Mouse (Mus musculus) kidney, embryonic 15.5 days (tissue): ENCODE measurements around the gene Six2. TPM values are rescaled to one million over a fixed set of nuclear protein-coding genes. Genes with fewer than 3 reads are reported as not detected.

ENCODE experiments used
- ATAC-seq: fragments of 200-750 bp; cut with Nextera tagmentation; replicated peaks from 2 replicates; pipeline ENCODE4 v1.8.0; 2017; ENCODE audit warnings: moderate TSS enrichment; ENCODE audit not compliant: low FRiP score
- H3K27ac ChIP-seq: fragments of 300-500 bp; sonication (generic); 2 replicates; pipeline ENCODE4 v1.5.1; 2015; ENCODE audit warnings: mild to moderate bottlenecking, inconsistent platforms
- H3K27me3 ChIP-seq: fragments of 300-500 bp; sonication (generic); 2 replicates; pipeline ENCODE4 v1.6.1; 2015; ENCODE audit warnings: inconsistent platforms
- H3K36me3 ChIP-seq: fragments of 300-500 bp; sonication (generic); 2 replicates; pipeline ENCODE4 v1.6.1; 2015; ENCODE audit warnings: inconsistent platforms
- H3K4me1 ChIP-seq: fragments of 300-500 bp; sonication (generic); 2 replicates; pipeline ENCODE4 v1.6.1; 2015; ENCODE audit warnings: inconsistent platforms
- H3K4me2 ChIP-seq: fragments of 300-500 bp; sonication (generic); 2 replicates; pipeline ENCODE4 v1.6.1; 2015; ENCODE audit warnings: moderate library complexity, mild to moderate bottlenecking, inconsistent platforms
- H3K4me3 ChIP-seq: fragments of 300-500 bp; sonication (generic); replicated peaks from 2 replicates; pipeline ENCODE4 v1.5.1; 2015; ENCODE audit warnings: mild to moderate bottlenecking, inconsistent platforms
- H3K9ac ChIP-seq: fragments of 300-500 bp; sonication (generic); 2 replicates; pipeline ENCODE4 v1.6.1; 2015; ENCODE audit warnings: mild to moderate bottlenecking, inconsistent platforms
- H3K9me3 ChIP-seq: fragments of 300-500 bp; sonication (generic); replicated peaks from 2 replicates; pipeline ENCODE4 v1.6.1; 2016; ENCODE audit warnings: inconsistent platforms
- WGBS: fragments of 180-500 bp; shearing (Covaris S2); methylation state at CpG from one replicate; pipeline ENCODE4 v1.1.7; 2015; ENCODE audit warnings: mixed read lengths; 5-methylcytosine and 5-hydroxymethylcytosine counted together
- polyA plus RNA-seq: library from polyadenylated mRNA; unstranded; fragments of >200 nt; fragmentation: Nextera tagmentation; extraction: Ambion mirVana; gene quantifications from 2 replicates; pipeline ENCODE4 v1.2.1, GENCODE M21; 2015

The Six2 gene
- polyA plus RNA-seq, 1 experiment from 2014 or later: 18.9 TPM

DNA sequence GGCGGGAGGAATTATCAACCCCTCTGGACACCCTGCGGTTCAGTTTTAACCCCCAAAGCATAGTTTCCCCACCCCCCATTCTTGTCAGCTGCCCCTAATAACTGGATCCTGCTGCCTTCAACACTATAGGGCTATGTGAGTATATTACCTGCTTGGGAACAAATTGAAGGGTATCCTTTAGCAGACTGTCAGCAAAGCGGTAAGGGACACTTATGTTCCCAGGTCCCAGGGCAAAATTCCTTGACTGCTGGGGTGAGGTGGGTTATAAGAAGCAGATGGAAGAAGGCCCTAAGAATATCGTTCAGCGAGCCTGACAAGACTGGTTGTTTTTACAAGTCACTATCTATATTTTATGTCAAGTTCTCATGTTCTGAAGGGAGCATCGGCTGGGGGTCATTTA, 6.3 kb downstream of the Six2 start:
- Histone ChIP-seq H3K27ac (peak overlapping the region; percentile 37; the same call in 1 of the 2 replicates), H3K9me3 (no peaks in the 10 kb centered on the region), H3K9ac (no peak overlapping the region), H3K4me2 (peak overlapping the region; percentile 74), H3K36me3 (no peaks in the 10 kb centered on the region), H3K4me1 (peaks cover 39% of the 10 kb centered on the region), H3K27me3 (peaks cover 89% of the 10 kb centered on the region), H3K4me3 (no peak overlapping the region)
- no peak for ATAC-seq
- 13% methylated on average over 6 of the region's 6 CpGs for whole genome bisulfite sequencing

DNA sequence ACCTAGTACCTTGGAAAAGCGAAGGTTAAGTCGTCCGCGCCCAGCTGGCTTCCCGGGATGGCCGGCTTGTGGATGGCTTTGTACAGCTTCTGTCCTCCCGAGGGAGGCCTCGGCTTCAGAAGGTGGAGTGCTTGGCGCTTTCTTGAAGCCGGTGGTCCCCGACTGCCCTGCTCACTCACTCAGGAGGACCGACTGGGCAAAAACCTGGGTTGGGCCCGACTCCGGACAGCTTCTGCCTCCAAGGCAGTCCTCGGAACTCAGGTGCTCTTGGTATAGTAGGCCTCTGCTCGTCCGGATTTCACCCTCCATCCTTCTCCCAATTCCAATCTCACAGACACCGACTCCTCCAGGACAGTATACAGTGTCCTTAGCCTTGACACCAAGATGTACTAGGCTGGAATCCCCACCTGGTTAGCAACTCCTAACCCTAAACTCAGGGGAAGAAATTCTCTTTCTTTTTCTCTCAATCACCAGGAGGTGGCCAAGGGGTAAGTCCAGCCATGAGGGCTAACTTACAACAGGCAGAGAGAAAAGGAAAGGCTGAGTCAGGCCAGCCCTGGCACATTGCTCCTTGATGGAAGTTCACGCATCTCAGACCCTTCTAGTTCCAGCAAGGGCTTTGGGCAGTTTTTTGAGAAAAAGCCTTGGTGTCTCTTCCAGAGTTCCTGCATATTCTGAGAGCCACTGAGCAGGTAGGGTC, 7.1 kb downstream of the Six2 start:
- peak overlapping the region; percentile 32 for H3K4me3 ChIP-seq
- peaks cover 83% of the 10 kb centered on the region for H3K27me3 ChIP-seq
- 0 out of 2 replicates have a peak overlapping the region, but pooled peaks have one; percentile 29 for H3K9ac ChIP-seq
- H3K9me3 ChIP-seq: no peaks in the 10 kb centered on the region
- WGBS: 7% methylated on average over 19 of the region's 19 CpGs
- H3K27ac ChIP-seq: peak overlapping the region; percentile 37; the same call in 1 of the 2 replicates
- no peak for ATAC-seq
- no peaks in the 10 kb centered on the region for H3K36me3 ChIP-seq
- H3K4me1 ChIP-seq: peaks cover 38% of the 10 kb centered on the region
- peak overlapping the region; percentile 74 for H3K4me2 ChIP-seq

DNA sequence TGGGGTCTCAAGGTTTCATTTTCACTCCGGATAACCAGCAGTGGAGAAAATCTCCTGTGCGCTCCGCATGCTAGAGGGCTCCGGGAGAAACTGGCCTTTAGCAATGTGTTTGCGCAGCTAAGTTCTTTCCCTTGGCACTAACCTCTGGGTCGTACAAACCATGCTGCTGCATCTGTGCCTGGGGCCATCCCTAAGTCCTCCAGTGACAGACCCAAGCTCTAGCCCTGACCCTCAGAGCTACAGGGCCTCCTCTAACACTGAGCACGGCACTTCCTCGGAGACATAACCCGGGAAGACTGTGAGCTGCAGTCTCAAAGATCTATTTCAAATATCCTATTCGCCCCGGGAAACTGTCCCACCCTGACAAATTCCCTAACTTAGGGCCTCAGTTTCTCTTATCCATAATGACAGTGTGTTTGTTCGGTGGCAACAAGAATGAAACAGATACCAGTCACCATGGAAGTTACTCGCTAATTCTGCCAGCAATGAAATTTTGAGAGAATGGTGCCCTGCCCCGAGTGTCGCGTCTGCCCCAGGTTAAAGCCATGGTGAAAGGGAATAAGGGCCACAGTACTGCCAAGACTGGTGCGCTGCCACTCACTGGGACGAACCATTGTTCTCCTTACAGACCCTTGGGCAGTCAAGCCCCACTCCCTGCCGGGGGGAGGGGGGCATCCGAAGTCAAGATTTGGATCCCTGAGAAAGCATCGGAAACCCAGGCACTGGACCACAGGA, 7.8 kb downstream of the Six2 start:
- 0 out of 2 replicates have a peak, but pooled peaks have one; percentile 27 for ATAC-seq
- Histone ChIP-seq H3K36me3 (no peaks in the 10 kb centered on the region), H3K27ac (peak overlapping the region; percentile 37; the same call in 1 of the 2 replicates), H3K9ac (peak overlapping the region; percentile 14; the same call in 1 of the 2 replicates), H3K4me1 (peaks cover 36% of the 10 kb centered on the region), H3K9me3 (no peaks in the 10 kb centered on the region), H3K4me2 (peak overlapping the region; percentile 74), H3K27me3 (peaks cover 80% of the 10 kb centered on the region), H3K4me3 (peak overlapping the region; percentile 32)
- 6% methylated on average over 21 of the region's 21 CpGs for WGBS

DNA sequence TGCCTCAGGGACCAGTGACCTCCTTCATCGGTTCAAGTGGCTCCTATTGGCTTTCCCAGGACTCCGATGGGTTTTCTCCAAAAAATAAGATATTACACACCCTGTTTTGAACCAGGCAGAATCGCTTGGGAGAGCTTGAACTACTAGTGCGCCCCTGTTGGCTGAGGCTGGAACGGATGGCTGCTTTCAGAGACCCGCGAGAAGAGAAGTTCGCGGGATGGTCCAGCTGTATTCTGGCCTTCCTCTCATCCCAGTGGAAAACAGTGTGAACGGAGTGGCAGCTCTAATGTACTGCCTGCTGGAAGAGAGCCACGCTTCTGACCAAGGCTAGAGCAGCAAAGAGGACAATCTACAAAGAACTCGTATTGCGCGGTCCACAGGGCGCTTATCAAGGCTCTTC, 8.4 kb downstream of the Six2 start:
- Histone ChIP-seq H3K4me3 (peak overlapping the region; percentile 32), H3K4me1 (peaks cover 31% of the 10 kb centered on the region), H3K9me3 (no peaks in the 10 kb centered on the region), H3K9ac (peak overlapping the region; percentile 14; the same call in 1 of the 2 replicates), H3K4me2 (peak overlapping the region; percentile 74), H3K36me3 (no peaks in the 10 kb centered on the region), H3K27me3 (peaks cover 75% of the 10 kb centered on the region), H3K27ac (0 out of 2 replicates have a peak overlapping the region, but pooled peaks have one; percentile 7)
- ATAC-seq: peak; percentile 38; the same call in 1 of the 2 replicates
- WGBS: 4% methylated on average over 15 of the region's 15 CpGs

DNA sequence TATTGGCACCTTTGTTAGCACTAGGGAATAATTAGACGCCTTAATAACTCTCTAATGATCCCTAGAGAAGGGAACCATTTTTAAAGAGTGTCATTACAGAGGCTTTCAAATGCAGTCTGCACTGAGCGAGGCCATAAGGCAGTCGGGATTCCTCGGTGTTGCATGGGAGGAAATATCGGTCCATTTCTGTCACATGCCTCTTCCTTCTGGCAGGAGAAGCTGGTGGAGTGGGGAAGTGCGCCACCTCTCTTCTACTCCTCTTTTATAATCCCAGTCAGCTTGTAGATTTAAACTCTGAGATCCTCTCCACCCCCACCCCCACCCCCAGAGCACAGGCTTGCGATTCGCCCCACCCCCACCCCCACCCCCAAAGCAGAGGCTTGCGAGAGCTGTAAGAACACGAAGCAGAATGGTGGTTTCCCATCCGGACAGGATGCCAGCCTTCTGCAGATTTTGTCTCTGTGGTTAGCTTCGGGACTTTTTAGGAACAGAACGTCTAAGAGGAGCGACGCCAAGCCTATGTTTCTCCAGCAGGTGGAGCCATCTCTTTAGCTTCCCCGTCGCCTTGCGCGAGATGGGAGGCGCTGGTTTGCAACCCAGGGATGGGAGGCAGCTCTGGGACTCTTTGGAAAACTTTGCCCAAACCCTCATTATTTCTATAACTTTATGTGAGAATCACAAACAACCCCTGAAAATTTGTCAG, 23.3 kb downstream of the Six2 start:
- no peaks in the 10 kb centered on the region for H3K36me3 ChIP-seq
- H3K27me3 ChIP-seq: peaks cover 55% of the 10 kb centered on the region
- H3K4me1 ChIP-seq: peaks cover 7% of the 10 kb centered on the region
- 2% methylated on average over 20 of the region's 20 CpGs for whole genome bisulfite sequencing
- peak overlapping the region; percentile 57 for H3K4me2 ChIP-seq
- H3K27ac ChIP-seq: no peak overlapping the region
- peak overlapping the region; percentile 29 for H3K4me3 ChIP-seq
- H3K9me3 ChIP-seq: no peaks in the 10 kb centered on the region
- H3K9ac ChIP-seq: no peak overlapping the region
- ATAC-seq: peak; percentile 74

DNA sequence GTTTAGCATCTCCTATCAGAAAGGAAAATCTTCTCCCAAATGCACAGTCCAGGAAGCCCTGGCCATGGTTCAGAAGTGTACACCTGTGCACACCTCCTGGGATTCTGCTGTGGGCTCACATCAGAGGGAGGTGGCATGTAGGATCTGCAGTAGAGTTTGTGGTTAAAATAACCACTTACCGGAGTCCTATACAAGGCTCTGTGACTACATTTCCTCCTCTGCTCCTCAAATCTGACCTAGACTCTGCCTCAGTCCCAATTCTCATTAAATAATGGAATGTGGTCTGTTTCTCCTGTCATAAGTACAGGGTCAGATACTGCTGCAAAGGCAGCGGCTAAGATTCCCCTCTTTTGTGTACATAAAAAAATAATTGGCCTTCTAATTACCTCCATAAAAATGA, 23.9 kb downstream of the Six2 start:
- WGBS: 29% methylated on average over 2 of the region's 2 CpGs
- Histone ChIP-seq H3K9me3 (no peaks in the 10 kb centered on the region), H3K4me3 (peak overlapping the region; percentile 29; the same call in 1 of the 2 replicates), H3K4me2 (peak overlapping the region; percentile 57), H3K9ac (no peak overlapping the region), H3K27me3 (peaks cover 55% of the 10 kb centered on the region), H3K36me3 (no peaks in the 10 kb centered on the region), H3K4me1 (peaks cover 7% of the 10 kb centered on the region), H3K27ac (no peak overlapping the region)
- ATAC-seq: no peak

DNA sequence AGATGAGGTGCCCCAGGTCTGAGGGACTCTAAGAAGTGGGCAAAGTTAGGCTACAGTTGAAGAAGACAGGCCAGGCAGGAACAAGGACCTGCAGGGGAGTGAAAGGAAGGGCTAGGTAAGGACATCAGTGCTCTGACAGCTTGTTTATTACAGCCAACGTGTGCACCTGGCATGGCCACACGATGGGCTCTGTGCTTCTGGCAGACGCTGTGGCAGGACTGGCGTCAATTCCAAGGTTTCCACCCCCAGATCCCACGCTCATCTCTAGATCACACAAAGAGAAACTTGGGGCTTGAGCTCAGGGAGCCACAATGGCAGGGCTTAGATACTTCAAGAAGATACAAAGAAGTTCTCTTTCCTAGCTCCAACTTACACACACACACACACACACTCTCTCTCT, 26.6 kb downstream of the Six2 start:
- Histone ChIP-seq H3K27ac (no peak overlapping the region), H3K9me3 (no peaks in the 10 kb centered on the region), H3K4me3 (no peak overlapping the region), H3K9ac (no peak overlapping the region), H3K4me1 (peaks cover 7% of the 10 kb centered on the region), H3K4me2 (no peak overlapping the region), H3K27me3 (peaks cover 49% of the 10 kb centered on the region), H3K36me3 (no peaks in the 10 kb centered on the region)
- no peak for ATAC-seq
- WGBS: 65% methylated on average over 5 of the region's 5 CpGs

DNA sequence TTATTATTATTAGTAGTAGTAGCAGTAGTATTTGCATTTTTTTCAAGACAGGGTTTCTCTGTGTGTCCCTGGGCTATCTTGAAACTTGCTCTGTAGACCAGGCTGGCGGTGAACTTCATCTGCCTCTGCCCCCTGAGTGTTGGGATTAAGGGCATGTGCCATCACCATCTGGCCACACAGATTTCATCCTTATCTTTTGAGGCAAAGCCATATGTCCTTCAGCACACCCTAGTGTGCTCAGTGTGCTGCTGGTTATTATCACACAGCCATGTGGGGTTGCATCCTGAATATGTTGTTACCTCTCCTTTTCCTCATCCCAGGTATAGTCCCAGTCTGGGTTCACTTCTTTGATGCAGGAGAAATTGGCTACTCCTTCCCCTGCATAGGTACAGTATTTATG, 28.1 kb downstream of the Six2 start:
- no peak for ATAC-seq
- 91% methylated on average over 1 of the region's 1 CpGs for whole genome bisulfite sequencing
- Histone ChIP-seq H3K27me3 (peaks cover 38% of the 10 kb centered on the region), H3K4me3 (no peak overlapping the region), H3K4me2 (no peak overlapping the region), H3K4me1 (peaks cover 3% of the 10 kb centered on the region; the same call in 1 of the 2 replicates), H3K9ac (no peak overlapping the region), H3K27ac (no peak overlapping the region), H3K9me3 (no peaks in the 10 kb centered on the region), H3K36me3 (no peaks in the 10 kb centered on the region)

DNA sequence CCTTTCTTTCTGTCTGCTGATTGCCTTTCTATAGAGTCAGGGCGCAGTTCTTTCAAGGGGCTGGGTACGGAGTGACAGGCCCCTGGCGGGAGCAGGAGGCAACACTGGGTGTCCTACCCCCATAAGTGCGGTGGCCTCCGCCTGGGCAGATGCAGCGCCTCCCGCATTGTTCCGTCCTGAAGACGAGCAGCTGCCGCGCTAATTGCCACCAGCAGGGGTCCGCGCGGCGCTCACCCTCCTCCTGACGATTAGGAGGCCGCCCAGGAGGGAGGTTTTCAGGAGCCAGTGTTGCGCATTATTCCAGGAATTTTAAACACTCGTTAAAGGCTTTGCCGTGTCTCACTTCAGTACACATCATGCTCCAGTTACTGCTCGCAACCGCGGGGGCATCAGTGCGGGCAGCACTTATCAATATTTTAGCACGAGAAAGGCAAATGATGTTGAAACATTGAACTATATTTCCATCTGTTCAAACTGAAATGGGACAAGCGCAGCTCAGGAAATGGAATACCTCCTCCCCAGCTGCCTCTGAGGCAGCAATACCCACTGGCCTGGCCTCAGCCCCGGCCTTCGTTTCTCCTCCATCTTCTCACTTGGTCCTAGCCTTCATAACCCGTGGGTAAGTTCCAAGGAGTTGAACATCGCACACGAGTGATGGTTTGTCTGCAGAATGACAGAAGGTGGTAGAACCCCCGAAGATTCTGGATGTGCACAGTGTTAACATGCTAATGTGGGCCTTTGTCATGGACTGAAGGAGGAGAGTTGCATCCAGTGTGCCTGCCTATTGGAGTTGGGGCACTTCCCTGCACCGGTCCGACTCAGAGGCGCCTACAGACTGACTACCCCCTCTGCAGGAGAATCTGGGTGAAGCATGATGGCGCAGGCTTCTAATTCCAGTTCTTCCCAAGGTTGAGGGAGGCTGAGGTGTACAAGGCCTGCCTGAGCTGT, 42.1 kb downstream of the Six2 start:
- Histone ChIP-seq H3K4me1 (peaks cover 15% of the 10 kb centered on the region), H3K36me3 (no peaks in the 10 kb centered on the region), H3K4me2 (peak overlapping the region; percentile 69), H3K27me3 (peaks cover 65% of the 10 kb centered on the region), H3K4me3 (peak overlapping the region; percentile 41), H3K9me3 (no peaks in the 10 kb centered on the region), H3K27ac (no peak overlapping the region), H3K9ac (0 out of 2 replicates have a peak overlapping the region, but pooled peaks have one; percentile 1)
- 4% methylated on average over 36 of the region's 36 CpGs for WGBS
- ATAC-seq: peak; percentile 87

DNA sequence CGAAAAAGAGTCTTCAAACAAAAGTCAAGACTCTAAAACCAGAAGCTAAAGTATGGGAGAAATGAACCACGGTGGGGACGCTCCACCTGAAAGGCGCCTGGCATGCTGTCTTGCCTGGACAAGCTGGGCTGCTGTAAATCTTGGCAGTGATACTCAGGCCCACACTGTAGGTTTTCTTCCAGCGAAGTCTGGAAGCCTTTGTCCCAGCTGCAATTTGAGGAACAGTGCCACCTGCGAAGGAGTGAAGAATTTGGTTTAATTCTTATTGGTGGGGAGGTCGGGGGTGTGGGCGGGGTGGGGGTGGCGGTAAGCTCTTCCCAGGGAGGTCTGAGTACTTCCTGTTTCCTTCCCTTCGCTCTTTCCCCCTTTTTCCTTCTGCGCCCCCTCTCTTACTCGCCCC, 42.8 kb downstream of the Six2 start:
- WGBS: 8% methylated on average over 10 of the region's 12 CpGs
- Histone ChIP-seq H3K9me3 (no peaks in the 10 kb centered on the region), H3K27me3 (peaks cover 66% of the 10 kb centered on the region), H3K27ac (no peak overlapping the region), H3K4me2 (peak overlapping the region; percentile 69), H3K9ac (no peak overlapping the region), H3K36me3 (no peaks in the 10 kb centered on the region), H3K4me1 (peaks cover 15% of the 10 kb centered on the region), H3K4me3 (peak overlapping the region; percentile 41)
- peak; percentile 55 for ATAC-seq

DNA sequence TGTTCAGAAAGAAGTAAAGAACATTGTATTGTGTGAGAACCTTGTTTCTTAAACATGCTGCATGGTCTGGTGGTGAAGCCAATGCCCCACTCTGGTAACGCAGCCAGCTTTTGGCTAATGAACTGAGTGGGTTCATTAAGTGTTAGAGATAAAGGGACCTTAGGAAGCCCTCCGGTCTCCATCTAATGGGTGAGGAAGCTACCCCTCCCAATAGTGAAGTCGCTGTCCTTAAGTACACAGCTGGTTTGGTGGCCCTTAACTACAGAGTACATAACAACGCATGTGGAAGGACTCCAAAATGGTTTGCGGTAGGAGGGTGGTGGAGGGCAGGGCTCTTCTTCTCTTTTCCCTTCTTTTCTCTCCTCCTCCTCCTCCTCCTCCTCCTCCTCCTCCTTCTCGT, 50.2 kb downstream of the Six2 start:
- Histone ChIP-seq H3K9me3 (no peaks in the 10 kb centered on the region), H3K36me3 (no peaks in the 10 kb centered on the region), H3K4me1 (no peaks in the 10 kb centered on the region), H3K27me3 (peaks cover 60% of the 10 kb centered on the region), H3K9ac (no peak overlapping the region), H3K4me3 (no peak overlapping the region), H3K4me2 (no peak overlapping the region), H3K27ac (no peak overlapping the region)
- ATAC-seq: no peak
- WGBS: 55% methylated on average over 6 of the region's 6 CpGs
